Mouse (Mus musculus) spleen, adult 2 months (tissue): ENCODE data around the gene Cacna2d3.

ENCODE experiments used
- CTCF ChIP-seq: fragments of 200-500 bp; IDR thresholded peaks from 2 replicates; pipeline ENCODE4 v1.5.1; 2011; ENCODE audit warnings: mild to moderate bottlenecking, inconsistent platforms; ENCODE audit not compliant: insufficient read depth, insufficient read length, insufficient replicate concordance; ENCODE audit errors: extremely low read depth
- POLR2A ChIP-seq: fragments of 200-500 bp; IDR thresholded peaks from 2 replicates; pipeline ENCODE4 v1.6.1; 2011; ENCODE audit warnings: low read depth, low read length, inconsistent platforms

- TF ChIP-seq CTCF (no peak), POLR2A (no peak)
Measured at GRCm38 (mm10) chr14:29073747-29074146, 647.9 kb downstream of the Cacna2d3 start.
